Mouse (Mus musculus): ENCODE measurements around the gene Alkbh1. TPM values are rescaled to one million over a fixed set of nuclear protein-coding genes. Genes with fewer than 3 reads are reported as not detected.

The Alkbh1 gene
- total RNA-seq, 2 experiments from 2014 or later: 19.9 to 20.5 TPM

DNA sequence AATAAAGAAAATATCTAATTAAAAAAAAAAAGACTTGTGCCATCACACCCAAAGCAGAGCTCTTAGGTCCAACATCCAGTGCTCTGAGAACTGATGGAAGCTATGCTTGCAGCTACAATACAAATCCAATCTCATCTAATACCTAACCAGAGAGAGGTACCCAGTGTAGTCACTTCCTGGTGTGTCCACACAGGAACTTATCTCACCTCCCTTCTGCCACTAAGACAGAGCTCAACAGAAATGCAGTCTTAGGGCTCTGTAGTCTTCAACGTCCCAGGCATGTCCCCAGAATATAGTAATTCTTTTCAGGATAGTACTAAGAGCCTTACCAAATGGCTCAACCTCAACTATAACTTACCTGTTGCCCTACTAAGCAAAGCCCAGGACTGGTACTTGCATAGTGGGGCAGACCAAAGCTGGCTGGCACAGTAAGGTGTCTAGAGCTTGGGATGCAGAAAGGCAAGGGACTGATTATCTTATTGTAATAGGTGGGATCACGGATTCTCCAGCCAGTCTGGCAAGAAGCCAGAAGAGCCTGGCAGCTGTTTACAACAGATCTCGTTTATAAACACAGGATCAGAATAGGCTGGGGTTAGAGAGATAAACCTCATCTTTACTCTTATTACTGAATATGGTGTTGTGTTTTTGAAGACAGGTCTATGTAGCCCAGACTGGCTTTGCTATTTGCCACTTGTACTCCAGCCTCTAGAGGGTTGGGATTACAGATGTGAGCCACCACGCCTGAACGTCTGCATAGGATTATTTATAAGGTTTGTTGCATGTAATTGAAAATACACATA, 21.9 kb downstream of the Alkbh1 start:
- no peak for ATAC-seq (replicated peaks; ENCODE audit: low FRiP score, poor library complexity, severe bottlenecking)

DNA sequence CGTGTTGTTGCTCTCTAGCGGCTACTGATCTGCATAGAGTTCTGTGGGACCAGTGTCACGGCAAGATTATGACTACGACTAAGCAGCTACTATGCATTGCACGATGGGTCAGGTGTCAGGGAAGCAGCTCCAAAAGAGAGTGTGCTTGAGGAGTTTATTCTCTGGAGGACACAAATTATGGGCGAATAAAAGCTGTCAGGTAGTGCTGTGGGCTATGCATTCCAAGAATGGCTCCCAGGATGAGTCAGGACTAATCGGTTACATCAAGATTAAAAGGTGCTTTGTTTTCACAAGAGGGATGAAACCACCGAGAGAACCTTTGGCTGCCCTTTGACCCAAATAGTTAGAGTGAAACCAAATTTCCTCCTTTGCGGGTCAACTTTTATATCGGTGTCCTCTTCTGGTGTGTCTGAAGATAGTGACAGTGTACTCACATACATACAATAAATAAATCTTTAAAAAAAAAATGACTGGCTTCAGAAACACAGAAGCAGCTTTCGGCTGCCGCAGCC, 23.8 kb downstream of the Alkbh1 start:
- no peak for ATAC-seq (replicated peaks; ENCODE audit: low FRiP score, poor library complexity, severe bottlenecking)

DNA sequence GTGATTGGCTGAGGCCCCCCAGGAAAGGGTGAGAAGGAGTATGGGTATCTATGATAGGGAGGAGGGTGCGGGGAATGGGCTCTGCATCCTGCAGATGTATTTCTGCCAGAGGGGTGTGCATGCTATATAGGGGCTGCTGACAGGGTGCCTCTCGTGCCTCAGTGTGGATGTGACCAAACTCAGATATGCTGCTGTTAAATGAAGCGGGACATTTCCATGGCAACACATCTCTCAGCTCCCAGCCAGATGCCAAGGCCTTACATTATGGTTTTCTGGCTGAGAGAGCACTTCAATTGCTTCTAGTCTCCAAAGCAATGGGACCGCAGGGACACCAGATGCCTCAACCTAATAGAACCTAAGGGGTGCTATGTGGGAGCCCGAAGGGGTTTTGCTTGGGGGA, 24.9 kb downstream of the Alkbh1 start:
- no peak for ATAC-seq (replicated peaks; ENCODE audit: low FRiP score, poor library complexity, severe bottlenecking)

- peak; percentile 68 for ATAC-seq (replicated peaks; ENCODE audit: low FRiP score, poor library complexity, severe bottlenecking)
Measured at GRCm38 (mm10) chr12:87416690-87417089, 27.1 kb downstream of the Alkbh1 start.

- no peak for ATAC-seq (replicated peaks; ENCODE audit: low FRiP score, poor library complexity, severe bottlenecking)
Measured at GRCm38 (mm10) chr12:87415358-87415757, 28.5 kb downstream of the Alkbh1 start.

DNA sequence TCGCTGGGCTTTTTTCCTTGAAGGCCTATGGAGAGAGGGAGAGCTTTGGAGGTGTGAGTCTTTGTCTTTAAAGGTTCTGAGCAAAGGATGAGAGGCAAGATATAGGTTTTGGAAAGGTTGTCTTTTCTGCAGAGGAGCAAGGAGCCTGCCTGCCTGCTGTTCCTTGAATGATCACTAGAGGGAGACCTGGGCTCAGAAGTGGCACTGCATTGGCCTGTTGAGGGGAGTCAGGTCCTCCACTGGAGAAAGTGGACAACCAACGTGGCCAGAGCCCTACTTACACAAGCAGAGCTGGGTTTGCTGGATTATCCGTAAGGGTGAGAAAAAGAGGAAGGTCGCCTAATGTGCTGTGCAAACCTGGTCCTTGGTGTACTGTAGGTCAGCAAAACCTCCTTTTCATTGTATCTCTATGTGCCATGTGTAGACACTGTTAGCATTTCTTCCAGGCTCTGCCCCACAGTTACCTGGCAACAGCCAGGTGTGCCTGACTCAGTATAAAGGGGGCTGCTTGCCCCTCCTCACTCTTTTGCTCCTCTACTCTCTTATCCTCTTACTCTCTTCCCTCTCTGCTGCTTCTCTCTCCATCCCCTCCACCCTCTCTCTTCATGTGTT, 30.5 kb downstream of the Alkbh1 start:
- peak; percentile 67 for ATAC-seq (replicated peaks; ENCODE audit: low FRiP score, poor library complexity, severe bottlenecking)

DNA sequence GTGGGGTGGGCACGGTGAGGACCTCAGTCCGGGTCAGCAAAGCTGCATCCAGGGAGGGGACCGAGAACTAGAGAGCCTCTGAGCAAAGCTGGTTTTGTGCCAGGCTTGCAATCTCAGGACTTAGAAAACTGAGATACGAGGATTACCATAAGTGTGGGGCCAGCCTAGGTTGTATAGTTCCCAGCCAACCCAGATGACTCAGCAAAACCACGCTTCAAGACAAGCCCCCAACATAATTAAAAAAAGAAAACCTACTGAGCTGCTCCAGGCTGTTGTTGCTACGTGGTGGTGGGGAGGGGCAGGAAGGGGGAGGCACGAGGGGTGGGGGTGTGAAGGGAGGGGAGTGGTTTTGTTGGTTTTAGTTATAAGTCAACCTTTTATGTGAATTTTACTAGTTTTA, 32.8 kb downstream of the Alkbh1 start:
- ATAC-seq (replicated peaks; ENCODE audit: low FRiP score, poor library complexity, severe bottlenecking): no peak

GRCm38 (mm10) chr12:87409123-87409522, 34.7 kb downstream of the Alkbh1 start:
- ATAC-seq (replicated peaks; ENCODE audit: low FRiP score, poor library complexity, severe bottlenecking): no peak

DNA sequence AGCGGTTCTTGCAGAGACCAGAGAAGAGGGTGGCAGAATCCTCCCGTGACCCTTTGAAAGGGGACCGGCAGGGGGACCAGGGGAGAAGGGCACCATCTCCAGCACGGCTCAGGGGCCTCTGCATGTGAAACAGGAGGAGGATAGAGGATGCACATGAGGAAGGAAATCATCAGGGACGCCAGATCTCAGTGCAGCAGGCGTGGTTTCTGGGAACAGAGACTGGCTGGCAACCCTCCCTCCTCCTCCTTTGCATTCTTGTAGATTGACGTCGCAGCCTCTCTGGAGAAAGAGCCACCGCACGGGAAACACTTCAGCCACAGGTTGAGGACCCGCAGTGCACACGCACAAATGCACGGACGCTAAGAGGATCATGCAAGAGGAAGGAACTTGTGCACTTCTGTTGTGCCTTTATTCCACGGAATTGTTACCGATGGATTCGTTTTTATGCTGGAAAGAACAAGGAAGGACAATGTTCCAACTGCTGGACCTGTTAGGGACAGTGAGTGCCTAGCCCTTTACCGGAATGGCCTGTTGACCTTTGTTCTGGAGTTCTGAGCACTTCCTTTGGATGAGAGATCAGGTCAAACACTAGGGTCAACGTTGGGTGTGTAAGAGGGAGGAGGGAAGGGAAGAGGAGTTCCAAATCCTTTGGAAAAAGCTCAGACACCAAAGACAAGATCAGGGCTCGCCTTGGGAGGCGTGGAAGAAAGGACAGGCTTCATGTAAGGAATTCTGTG, 35.8 kb downstream of the Alkbh1 start:
- no peak for ATAC-seq (replicated peaks; ENCODE audit: low FRiP score, poor library complexity, severe bottlenecking)

GRCm38 (mm10) chr12:87405721-87406120, 38.1 kb downstream of the Alkbh1 start:
- no peak for ATAC-seq (replicated peaks; ENCODE audit: low FRiP score, poor library complexity, severe bottlenecking)

GRCm38 (mm10) chr12:87405165-87405564, 38.7 kb downstream of the Alkbh1 start:
- no peak for ATAC-seq (replicated peaks; ENCODE audit: low FRiP score, poor library complexity, severe bottlenecking)

DNA sequence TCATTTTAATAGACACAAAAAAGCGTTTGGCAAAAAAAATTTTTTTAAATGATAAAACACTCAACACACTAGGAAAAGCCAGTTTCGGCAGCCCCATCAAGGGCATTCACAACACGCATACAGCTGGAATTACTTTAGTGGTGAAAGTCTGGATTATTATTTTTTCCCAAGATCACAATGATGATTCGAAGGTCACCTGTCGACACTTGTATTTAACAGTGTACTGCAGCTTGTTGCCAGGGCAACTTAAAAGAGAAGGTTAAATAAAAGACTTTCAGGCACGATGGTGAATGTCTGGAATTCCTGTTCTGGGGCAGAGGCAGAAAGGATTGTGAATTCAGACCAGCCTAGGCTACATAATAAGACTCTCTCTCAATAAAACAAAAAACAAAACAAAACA, 41.9 kb downstream of the Alkbh1 start:
- ATAC-seq (replicated peaks; ENCODE audit: low FRiP score, poor library complexity, severe bottlenecking): no peak

DNA sequence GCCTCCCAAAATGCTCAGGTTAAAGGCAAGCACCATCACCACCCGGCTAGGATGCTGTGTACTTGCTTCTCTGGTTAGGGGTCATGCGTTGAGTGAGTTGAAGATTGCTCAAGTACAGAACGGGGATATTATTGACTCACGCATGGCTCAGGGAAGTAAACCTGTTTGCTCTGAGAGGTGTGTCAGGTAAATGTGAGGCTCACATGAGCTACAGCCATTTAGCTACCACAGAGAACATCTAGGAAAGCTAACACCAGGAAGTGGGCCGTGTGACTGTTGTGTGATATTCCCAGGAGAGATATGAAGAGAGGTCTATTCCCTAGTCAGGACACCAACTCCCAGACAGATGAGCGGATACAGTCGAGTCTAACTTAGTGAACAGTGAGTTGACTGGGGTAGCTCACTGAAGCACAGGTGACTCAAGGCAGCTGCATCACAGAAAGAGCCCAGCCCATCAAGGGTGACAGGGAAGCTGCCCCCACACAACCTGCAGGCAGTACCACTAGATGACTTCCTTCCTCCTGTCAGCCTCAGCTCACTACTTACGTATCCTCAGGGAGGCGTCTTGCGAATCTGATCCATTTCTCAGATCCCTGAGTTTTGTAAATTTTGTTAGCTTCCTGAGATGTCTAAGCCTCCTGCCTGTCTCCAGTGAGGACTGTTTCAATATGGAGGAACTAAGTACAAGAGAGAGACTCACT, 44.5 kb downstream of the Alkbh1 start:
- no peak for ATAC-seq (replicated peaks; ENCODE audit: low FRiP score, poor library complexity, severe bottlenecking)

GRCm38 (mm10) chr12:87397811-87398417, 45.9 kb downstream of the Alkbh1 start:
- no peak for ATAC-seq (replicated peaks; ENCODE audit: low FRiP score, poor library complexity, severe bottlenecking)

- ATAC-seq (replicated peaks; ENCODE audit: low FRiP score, poor library complexity, severe bottlenecking): no peak
Measured at GRCm38 (mm10) chr12:87397126-87397525, 46.7 kb downstream of the Alkbh1 start.

DNA sequence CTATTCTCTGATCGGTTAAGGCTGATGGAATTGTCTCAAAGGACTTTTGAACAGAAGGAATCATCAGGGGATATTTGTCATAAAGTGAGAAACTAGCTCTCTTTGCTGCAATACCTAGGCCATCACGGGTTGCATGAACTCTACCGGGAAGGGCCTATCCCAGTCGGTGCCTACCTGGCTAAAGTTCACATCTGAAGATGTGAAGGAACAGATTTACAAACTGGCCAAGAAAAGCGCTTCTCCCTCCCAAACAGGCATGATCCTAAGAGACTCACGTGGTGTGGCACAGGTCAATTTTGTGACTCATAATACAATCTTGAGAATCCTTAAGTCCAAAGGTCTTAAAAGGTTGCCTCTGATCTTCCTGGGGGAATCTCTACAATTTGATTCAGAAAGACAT, 49.5 kb downstream of the Alkbh1 start:
- ATAC-seq (replicated peaks; ENCODE audit: low FRiP score, poor library complexity, severe bottlenecking): no peak

GRCm38 (mm10) chr12:87393447-87394145, 50.2 kb downstream of the Alkbh1 start:
- no peak for ATAC-seq (replicated peaks; ENCODE audit: low FRiP score, poor library complexity, severe bottlenecking)

GRCm38 (mm10) chr12:87391355-87391754, 52.5 kb downstream of the Alkbh1 start:
- no peak for ATAC-seq (replicated peaks; ENCODE audit: low FRiP score, poor library complexity, severe bottlenecking)

GRCm38 (mm10) chr12:87389231-87389630, 54.6 kb downstream of the Alkbh1 start:
- ATAC-seq (replicated peaks; ENCODE audit: low FRiP score, poor library complexity, severe bottlenecking): no peak
